Mouse (Mus musculus) inflammation-experienced regulatory T-cells, adult 16 weeks (primary cell): ENCODE data around the gene Lmo4. TPM values are rescaled to one million over a fixed set of nuclear protein-coding genes. Genes with fewer than 3 reads are reported as not detected.

Source experiments
- polyA plus RNA-seq: library from polyadenylated mRNA; unstranded; fragments of 100-300 nt; shearing (Covaris generic); gene quantifications from one replicate; pipeline ENCODE4 v1.2.1, GENCODE M21; 2017

Gene Lmo4
- polyA plus RNA-seq = 7.1 TPM

GRCm38 (mm10) chr3:144204413-144205311 lies at the start of gene Lmo4:
Gene Lmo4, minus strand, starts transcription at chr3:144205220.

